Mouse (Mus musculus): Measurements from ENCODE around the gene Mdm2. TPM values are rescaled to one million over a fixed set of nuclear protein-coding genes. Genes with fewer than 3 reads are reported as not detected.

The Mdm2 gene
- polyA plus RNA-seq, 1 experiment, result 17.0 TPM

- Histone ChIP-seq H3K27ac (replicated peaks; ENCODE audit: low read depth, low read length) (no peak overlapping the region), H3K4me1 (ENCODE audit: control insufficient read depth, insufficient read depth, insufficient read length, low read length) (no peaks in the 10 kb centered on the region; the same call in 1 of the 2 replicates), H3K4me3 (ENCODE audit: insufficient read depth, low read depth, low read length) (no peak overlapping the region)
Observed at GRCm38 (mm10) chr10:117643711-117644428, 66.7 kb downstream of the Mdm2 start.

- H3K4me1 ChIP-seq (ENCODE audit: control insufficient read depth, insufficient read depth, insufficient read length, low read length), result no peaks in the 10 kb centered on the region; the same call in 1 of the 2 replicates
- H3K27ac ChIP-seq (replicated peaks; ENCODE audit: low read depth, low read length), result no peak overlapping the region
- H3K4me3 ChIP-seq (ENCODE audit: insufficient read depth, low read depth, low read length), result no peak overlapping the region
Observed at GRCm38 (mm10) chr10:117643302-117643701, 67.3 kb downstream of the Mdm2 start.

- Histone ChIP-seq H3K4me1 (ENCODE audit: control insufficient read depth, insufficient read depth, insufficient read length, low read length) (no peaks in the 10 kb centered on the region; the same call in 1 of the 2 replicates), H3K4me3 (ENCODE audit: insufficient read depth, low read depth, low read length) (no peak overlapping the region), H3K27ac (replicated peaks; ENCODE audit: low read depth, low read length) (peak overlapping the region; percentile 57)
Observed at GRCm38 (mm10) chr10:117642491-117643262, 67.9 kb downstream of the Mdm2 start.

- Histone ChIP-seq H3K27ac (replicated peaks; ENCODE audit: low read depth, low read length) (peak overlapping the region; percentile 57), H3K4me1 (ENCODE audit: control insufficient read depth, insufficient read depth, insufficient read length, low read length) (no peaks in the 10 kb centered on the region; the same call in 1 of the 2 replicates), H3K4me3 (ENCODE audit: insufficient read depth, low read depth, low read length) (no peak overlapping the region)
Observed at GRCm38 (mm10) chr10:117642201-117642450, 68.4 kb downstream of the Mdm2 start.

- Histone ChIP-seq H3K27ac (replicated peaks; ENCODE audit: low read depth, low read length) (peak overlapping the region; percentile 80), H3K4me1 (ENCODE audit: control insufficient read depth, insufficient read depth, insufficient read length, low read length) (no peaks in the 10 kb centered on the region; the same call in 1 of the 2 replicates), H3K4me3 (ENCODE audit: insufficient read depth, low read depth, low read length) (peak overlapping the region; percentile 8)
Observed at GRCm38 (mm10) chr10:117641400-117642200, 69.0 kb downstream of the Mdm2 start.

DNA sequence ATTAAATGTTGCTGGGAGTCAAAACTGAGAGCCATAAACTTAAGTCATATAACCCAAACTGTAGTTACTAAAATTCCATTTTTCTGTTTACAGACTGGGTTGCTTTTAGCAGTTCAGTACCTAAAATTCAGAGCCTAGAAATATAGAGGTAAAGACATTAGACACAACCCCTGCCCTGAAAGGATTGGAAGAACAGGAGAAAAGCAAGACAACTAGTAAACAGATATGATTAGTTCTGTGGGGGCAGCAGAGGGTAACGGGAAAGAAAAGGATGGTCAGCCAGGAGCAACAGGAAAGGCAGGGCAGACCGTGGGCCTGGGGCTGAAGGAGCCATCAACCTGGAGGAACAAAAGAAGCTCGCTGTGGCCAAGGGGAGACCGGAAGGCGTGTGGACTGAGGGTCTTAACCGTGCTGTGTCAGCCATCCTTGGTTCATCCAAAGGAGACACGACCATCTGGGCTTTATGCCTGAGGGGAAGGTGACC lies 69.9 kb downstream of the Mdm2 start:
- Histone ChIP-seq H3K4me3 (ENCODE audit: insufficient read depth, low read depth, low read length) (no peak overlapping the region), H3K4me1 (ENCODE audit: control insufficient read depth, insufficient read depth, insufficient read length, low read length) (no peaks in the 10 kb centered on the region; the same call in 1 of the 2 replicates), H3K27ac (replicated peaks; ENCODE audit: low read depth, low read length) (no peak overlapping the region)

- Histone ChIP-seq H3K4me3 (ENCODE audit: insufficient read depth, low read depth, low read length) (no peak overlapping the region), H3K27ac (replicated peaks; ENCODE audit: low read depth, low read length) (no peak overlapping the region), H3K4me1 (ENCODE audit: control insufficient read depth, insufficient read depth, insufficient read length, low read length) (no peaks in the 10 kb centered on the region; the same call in 1 of the 2 replicates)
Observed at GRCm38 (mm10) chr10:117639899-117640594, 70.5 kb downstream of the Mdm2 start.

DNA sequence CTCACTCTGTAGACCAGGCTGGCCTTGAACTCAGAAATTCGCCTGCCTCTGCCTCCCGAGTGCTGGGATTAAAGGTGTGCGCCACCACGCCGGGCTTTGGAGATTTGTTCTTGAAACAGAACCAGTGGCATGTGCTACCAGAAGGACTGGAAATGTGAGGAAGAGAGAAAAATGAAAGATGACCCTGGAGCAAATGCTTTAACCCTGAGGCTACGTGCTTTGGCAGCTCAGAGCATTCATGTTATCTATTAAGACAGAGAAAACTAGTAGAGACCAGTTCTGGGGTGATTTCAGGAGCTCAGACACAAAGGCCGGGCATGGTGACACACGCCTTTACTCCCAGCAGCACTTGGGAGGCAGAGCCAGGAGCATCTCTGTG lies 71.3 kb downstream of the Mdm2 start:
- no peak overlapping the region for H3K27ac ChIP-seq (replicated peaks; ENCODE audit: low read depth, low read length)
- no peaks in the 10 kb centered on the region; the same call in 1 of the 2 replicates for H3K4me1 ChIP-seq (ENCODE audit: control insufficient read depth, insufficient read depth, insufficient read length, low read length)
- H3K4me3 ChIP-seq (ENCODE audit: insufficient read depth, low read depth, low read length), result no peak overlapping the region

Other genes starting within 250 kb of the Mdm2 start
- gene Cpm, start 81.3 kb downstream of the Mdm2 start, polyA plus RNA-seq (2012; ENCODE audit: insufficient read depth, insufficient read length, missing spikeins), result 0.63 and 1.1 TPM in 2 replicates
- 5.0 and 11.8 TPM in 2 replicates for gene Slc35e3, start 35.6 kb upstream of the Mdm2 start, polyA plus RNA-seq (2012; ENCODE audit: insufficient read depth, insufficient read length, missing spikeins)
- gene Nup107, start 81.9 kb upstream of the Mdm2 start, polyA plus RNA-seq (2012; ENCODE audit: insufficient read depth, insufficient read length, missing spikeins), result 3.6 and 4.2 TPM in 2 replicates
- gene Rap1b, start 135.3 kb upstream of the Mdm2 start, polyA plus RNA-seq (2012; ENCODE audit: insufficient read depth, insufficient read length, missing spikeins), result 55.2 and 55.3 TPM in 2 replicates